Mouse (Mus musculus) kidney, postnatal 4 days (tissue): ENCODE data around the gene Chst8.

Experiments
- DNase-seq, 2 experiments: peaks; one replicate each; pipeline ENCODE4 v3.0.0; 2021; ENCODE audit warnings: mixed read lengths in 2 of 2

Chst8 gene

GRCm38 (mm10) chr7:34659386-34660085 is 153.0 kb downstream of the Chst8 start:
- peak; percentile 59 to 66 for DNase-seq

- DNase-seq: no peak
These were observed 155.9 kb downstream of the Chst8 start, which contains the start of gene Kctd15 for GRCm38 (mm10) chr7:34656632-34657031. Gene Kctd15 (minus strand): TSS chr7:34656732.

GRCm38 (mm10) chr7:34655086-34655839 is 157.2 kb downstream of the Chst8 start:
- DNase-seq: peak; percentile 96

DNA sequence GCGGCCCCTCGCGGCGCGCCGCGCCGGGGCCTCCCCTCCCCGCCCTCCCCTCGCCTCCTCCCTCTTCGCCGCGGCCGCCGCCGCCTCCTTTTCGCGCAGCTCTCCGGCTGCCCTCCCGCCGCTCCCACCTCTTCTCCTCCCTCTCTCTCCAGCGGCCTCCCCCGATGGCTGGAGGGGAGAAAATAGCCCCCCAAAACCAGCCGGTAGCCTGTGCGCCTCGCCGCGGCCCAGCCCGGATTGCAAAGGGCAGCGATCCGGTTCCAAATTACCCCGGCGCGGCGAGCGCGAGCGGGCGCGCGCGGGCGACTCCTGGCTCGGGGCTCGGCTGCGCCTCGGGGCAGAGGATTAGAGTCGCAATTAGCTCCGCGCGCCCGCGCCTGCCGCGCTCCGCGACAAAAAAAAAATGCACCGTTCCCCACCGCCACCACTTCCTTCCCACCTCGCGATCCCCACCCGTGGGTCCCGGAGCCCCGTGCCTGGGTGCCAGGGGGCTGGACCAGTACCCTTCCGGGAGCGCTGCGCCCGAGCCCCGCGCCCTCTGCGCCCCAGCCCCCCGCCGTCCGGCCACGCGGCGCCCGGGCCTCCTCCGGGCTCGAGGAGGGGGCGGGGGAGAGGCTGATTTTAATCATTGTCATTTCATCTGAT is 157.9 kb downstream of the Chst8 start:
- peak; percentile 75 to 87 for DNase-seq

GRCm38 (mm10) chr7:34653731-34654440 is 158.6 kb downstream of the Chst8 start:
- DNase-seq: peak; percentile 67 to 78

GRCm38 (mm10) chr7:34652751-34653502 is 159.6 kb downstream of the Chst8 start:
- peak; percentile 71 to 79 for DNase-seq

- no peak for DNase-seq
These were observed 161.1 kb downstream of the Chst8 start for GRCm38 (mm10) chr7:34651381-34651780.

DNA sequence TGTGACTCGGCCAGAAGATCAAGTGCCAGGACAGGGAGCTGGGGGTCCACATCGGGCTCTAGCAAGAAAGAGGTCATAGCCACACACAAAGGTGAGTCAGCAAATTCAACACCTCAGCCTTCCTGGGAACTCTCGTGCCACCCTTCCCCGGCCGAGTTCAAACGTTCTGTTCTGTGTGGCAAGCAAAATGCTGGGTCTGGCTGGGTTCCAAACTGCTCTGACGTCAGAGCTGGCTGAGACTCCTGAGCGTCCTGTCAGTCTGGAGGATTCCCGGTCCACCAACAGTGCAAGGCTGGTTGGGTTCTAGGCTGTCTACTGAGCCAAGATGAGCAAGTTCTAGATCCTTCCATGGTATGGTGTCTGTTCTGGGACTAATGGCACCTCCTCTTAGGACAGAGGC is 165.5 kb downstream of the Chst8 start:
- peak; percentile 76 to 80 for DNase-seq

DNA sequence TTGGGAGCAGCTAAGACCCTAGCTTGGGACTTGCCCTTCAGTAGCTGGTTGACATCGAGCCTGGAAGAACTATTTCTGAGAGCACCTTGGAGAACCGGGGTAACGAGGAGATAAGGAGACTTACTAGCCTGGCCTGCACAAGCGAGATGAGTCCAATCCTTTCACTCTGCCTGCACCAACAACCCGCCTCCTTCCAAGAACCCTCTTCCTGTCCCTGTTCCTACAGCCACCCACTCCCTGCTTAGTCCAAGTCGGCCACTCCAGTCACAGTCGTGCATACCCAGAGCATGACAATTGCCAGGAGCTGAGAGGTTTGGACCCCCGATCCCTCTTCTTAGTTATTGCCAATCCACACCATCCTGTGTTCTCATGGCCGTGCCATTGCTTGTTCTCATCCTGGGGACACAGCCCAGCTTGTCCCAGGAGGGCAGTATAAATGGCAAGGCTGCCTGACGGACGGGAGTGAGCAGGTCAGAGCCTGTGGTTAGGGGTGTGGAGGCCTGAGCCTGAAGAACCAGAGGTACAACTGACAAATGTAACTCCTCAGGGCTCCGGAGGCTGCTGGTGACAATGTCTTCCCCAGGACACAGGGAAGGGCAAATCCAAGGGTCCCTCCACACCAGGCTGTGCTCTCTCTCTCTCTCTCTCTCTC is 166.2 kb downstream of the Chst8 start:
- no peak for DNase-seq

GRCm38 (mm10) chr7:34645623-34646022 is 166.9 kb downstream of the Chst8 start:
- no peak for DNase-seq

DNA sequence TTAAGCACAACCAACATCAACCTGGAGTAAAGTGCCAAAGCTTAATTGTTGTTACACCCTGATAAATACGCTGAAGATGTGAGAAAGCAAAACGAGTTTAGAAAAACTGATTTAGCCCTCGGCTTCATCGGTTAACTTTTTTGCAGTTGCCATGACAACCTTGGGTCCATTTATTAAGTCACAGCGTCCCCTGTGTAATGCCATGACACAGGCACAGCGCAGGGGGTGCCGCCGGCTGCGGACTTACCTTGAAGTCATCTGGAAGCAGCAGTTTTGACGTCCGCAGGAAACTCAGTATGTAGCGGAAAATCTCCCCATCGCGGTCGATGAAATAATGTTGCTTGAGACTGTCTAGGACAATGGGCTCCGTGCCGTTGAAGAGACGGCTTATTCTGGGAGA is 167.9 kb downstream of the Chst8 start:
- no peak for DNase-seq

- no peak for DNase-seq
These were observed 169.2 kb downstream of the Chst8 start for GRCm38 (mm10) chr7:34643329-34643728.

DNA sequence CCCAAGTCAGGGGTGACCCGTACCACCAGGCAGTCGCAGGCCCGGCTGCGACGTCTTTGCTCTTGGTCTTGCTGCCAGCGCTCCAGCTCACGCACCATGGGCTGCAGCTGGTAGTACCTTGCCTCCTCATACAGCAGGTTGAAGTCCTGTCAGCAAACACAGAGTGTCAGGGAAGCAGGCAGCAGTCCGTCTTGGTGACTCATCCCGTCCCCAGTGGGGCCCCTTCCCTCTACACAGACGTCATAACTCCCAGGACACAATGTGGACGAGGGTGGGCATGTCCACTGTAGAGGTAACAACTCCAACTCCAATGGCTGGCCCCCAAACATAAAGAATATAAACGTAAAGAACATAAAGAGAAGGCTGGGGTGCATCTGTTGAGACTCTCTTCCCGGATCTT is 170.5 kb downstream of the Chst8 start:
- DNase-seq: no peak

DNA sequence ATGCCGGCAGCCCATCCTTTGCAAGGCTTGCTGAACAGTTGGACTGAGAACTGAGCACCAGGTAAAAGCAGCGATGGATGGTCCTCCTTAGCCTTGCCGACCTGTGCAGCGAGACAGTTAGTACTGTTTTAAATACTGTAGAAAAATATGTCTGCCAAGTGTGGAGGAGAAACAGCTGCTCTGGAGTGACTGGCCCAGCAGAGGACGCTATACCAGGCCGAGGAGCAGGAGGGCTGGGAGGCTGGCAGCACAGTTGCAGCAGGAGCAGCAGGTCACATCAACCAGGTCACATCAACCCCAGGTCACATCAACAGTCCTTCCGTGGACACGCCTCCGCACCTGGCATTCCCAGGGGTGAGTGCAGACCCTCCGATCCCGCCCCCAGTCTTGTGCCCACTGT is 172.7 kb downstream of the Chst8 start:
- no peak for DNase-seq

- DNase-seq: no peak
These were observed 175.8 kb downstream of the Chst8 start for GRCm38 (mm10) chr7:34636661-34637060.

DNA sequence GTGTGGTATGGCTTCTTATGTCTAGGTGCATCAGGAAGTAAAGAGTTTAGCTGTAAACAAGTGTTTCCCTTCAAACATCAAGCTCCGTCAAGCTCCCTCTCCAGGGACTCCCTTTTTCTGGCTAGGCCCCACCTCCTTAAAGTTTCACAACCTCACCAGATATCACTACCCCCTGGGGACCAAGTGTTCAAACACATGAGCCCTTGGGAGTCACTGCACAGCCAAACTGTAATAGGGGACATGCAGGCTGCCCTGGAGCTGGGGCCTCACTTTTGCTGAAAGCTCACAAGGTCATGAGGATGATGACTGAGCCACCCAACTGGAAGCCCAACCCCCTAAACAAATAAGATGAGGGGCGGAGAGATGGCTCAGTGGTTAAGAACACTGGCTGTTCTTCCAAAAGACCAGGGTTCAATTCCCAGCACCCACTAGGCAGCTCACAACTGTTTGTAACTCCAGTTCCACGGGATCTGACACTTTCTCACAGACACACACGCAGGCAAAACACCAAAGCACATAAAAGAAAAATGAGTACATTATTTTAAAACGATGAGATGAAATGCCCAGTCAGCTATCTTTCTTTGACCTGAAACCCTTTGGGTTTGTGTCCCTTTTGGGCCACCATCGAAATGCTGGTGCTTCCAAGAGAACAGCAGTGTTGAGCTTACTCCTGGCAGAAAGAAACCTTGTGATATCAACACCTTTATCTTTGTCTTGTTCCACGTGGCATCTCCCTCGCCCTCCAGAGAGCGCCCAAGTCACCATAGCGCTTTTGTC is 179.4 kb downstream of the Chst8 start:
- DNase-seq: no peak

- peak; percentile 84 to 90 for DNase-seq
These were observed 182.1 kb downstream of the Chst8 start for GRCm38 (mm10) chr7:34630211-34631085.

- peak; percentile 32 to 48 for DNase-seq
These were observed 182.8 kb downstream of the Chst8 start for GRCm38 (mm10) chr7:34629702-34630210.
